Mouse (Mus musculus) kidney, adult 2 months (tissue): ENCODE data around the gene Vmn2r120. TPM values are rescaled to one million over a fixed set of nuclear protein-coding genes. Genes with fewer than 3 reads are reported as not detected.
"Not testable (repeated sequence)": the region's sequence is repeated elsewhere in the genome, so short reads cannot be mapped to it uniquely, and the experiment has no call there.

Experiments used
- DNase-seq: peaks from one replicate; pipeline ENCODE4 v3.0.0; 2021
- H3K27ac ChIP-seq: fragments of 200-500 bp; 2 replicates; pipeline ENCODE4 v1.5.1; 2012; ENCODE audit warnings: low read depth, low read length, control low read depth, inconsistent platforms; ENCODE audit not compliant: insufficient read depth
- H3K27me3 ChIP-seq: fragments of 200-500 bp; replicated peaks from 2 replicates; pipeline ENCODE4 v1.6.1; 2012; ENCODE audit warnings: mild to moderate bottlenecking, moderate library complexity, low read length, inconsistent platforms; ENCODE audit not compliant: control insufficient read depth, insufficient read depth
- H3K36me3 ChIP-seq: fragments of 200-500 bp; 2 replicates; pipeline ENCODE4 v1.6.1; 2012; ENCODE audit warnings: mild to moderate bottlenecking, moderate library complexity, low read length, inconsistent platforms; ENCODE audit not compliant: control insufficient read depth, insufficient read depth
- H3K4me1 ChIP-seq: fragments of 200-500 bp; 2 replicates; pipeline ENCODE4 v1.6.1; 2011; ENCODE audit warnings: low read length; ENCODE audit not compliant: control insufficient read depth, insufficient read depth
- H3K4me3 ChIP-seq: fragments of 200-500 bp; 2 replicates; pipeline ENCODE4 v1.5.1; 2011; ENCODE audit warnings: mild to moderate bottlenecking, low read depth, low read length, control low read depth; ENCODE audit not compliant: insufficient read depth
- CTCF ChIP-seq: fragments of 200-500 bp; conservative IDR thresholded peaks from 2 replicates; pipeline ENCODE4 v1.5.1; 2011; ENCODE audit warnings: low read depth, mild to moderate bottlenecking, control low read depth, low read length, moderate library complexity, mixed read lengths; ENCODE audit not compliant: insufficient read depth, insufficient read length
- POLR2A ChIP-seq: fragments of 200-500 bp; IDR thresholded peaks from one replicate; pipeline ENCODE4 v1.6.1; 2011; ENCODE audit warnings: low read depth, low read length, control low read depth
- WGBS: fragments of 180-500 bp; shearing (Covaris S2); methylation state at CpG from one replicate; pipeline ENCODE4 v1.1.7; 2018; 5-methylcytosine and 5-hydroxymethylcytosine counted together
- polyA plus RNA-seq: library from polyadenylated mRNA; depleted of rRNA; stranded (reverse); fragments of >200 nt; gene quantifications from 2 replicates; pipeline ENCODE4 v1.2.3, GENCODE M21; 2012; rRNA removed

The Vmn2r120 gene
- polyA plus RNA-seq: not detected in 2 replicates

DNA sequence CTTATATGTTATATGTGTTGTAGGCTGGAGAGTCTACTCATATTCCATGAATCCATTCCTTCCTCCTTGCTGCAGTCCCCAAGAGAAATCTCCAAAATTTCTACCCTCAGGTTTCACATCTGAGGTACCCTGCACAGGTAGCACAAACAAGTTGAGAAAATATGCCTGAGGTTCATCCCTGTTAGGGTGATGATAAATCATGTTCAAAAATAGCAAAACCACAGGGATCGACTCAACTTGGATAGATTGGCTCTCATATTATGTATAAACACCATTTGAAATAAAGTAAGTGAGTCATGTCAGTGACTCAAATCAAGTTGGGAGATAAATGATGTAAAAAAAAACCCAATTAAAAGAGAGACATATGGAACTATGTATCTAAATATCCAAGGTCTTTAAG, at the start of gene Vmn2r120:
Gene Vmn2r120, minus strand, starts transcription at position 101 of the 400 bp plus-strand sequence.
- Histone ChIP-seq H3K27ac (no peak within 1 kb of the TSS), H3K4me1 (no peaks in the 10 kb centered on the region), H3K27me3 (no peaks in the 10 kb centered on the region), H3K4me3 (no peak within 1 kb of the TSS), H3K36me3 (no peaks in the 10 kb centered on the region)
- TF ChIP-seq POLR2A (no peak), CTCF (no peak)
- WGBS: 80% methylated on average over 1 of the region's 1 CpGs
- DNase-seq: no peak

DNA sequence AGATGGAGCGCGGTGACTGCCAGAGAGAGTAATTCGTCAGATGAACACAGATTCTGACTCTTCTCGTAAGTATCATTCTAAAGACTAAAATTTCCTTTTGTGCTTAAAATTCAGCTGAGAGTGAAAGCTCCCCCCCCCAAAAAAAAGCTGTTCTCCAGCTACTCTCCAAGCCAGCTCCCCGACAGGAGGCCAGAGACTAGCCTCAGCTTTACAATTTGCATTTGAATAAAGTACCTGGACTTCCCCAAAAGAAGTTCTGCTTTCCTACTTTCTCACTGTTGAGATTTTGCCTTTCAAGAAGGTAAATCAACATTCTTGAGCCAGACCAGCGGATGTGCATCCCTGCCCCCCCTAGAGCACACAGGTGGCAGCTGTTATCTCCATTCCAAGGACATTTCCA, 42.0 kb upstream of the Vmn2r120 start:
- H3K36me3 ChIP-seq, H3K27ac ChIP-seq, H3K4me1 ChIP-seq, H3K27me3 ChIP-seq, DNase-seq, H3K4me3 ChIP-seq: not testable (repeated sequence)
- WGBS: 82% methylated on average over 6 of the region's 6 CpGs

- WGBS: 78% methylated on average over 16 of the region's 16 CpGs
- Histone ChIP-seq H3K4me3 (no peak overlapping the region), H3K36me3 (no peaks in the 10 kb centered on the region)
Observed at GRCm38 (mm10) chr17:57574075-57574705, 28.9 kb upstream of the Vmn2r120 start.

More at GRCm38 (mm10) chr17:57574075-57574705, 28.9 kb upstream of the Vmn2r120 start:
- no peaks in the 10 kb centered on the region; the same call in 1 of the 2 replicates for H3K27me3 ChIP-seq
- H3K27ac ChIP-seq: no peak overlapping the region
- no peaks in the 10 kb centered on the region for H3K4me1 ChIP-seq
- TF ChIP-seq CTCF: no peak
- TF ChIP-seq POLR2A: no peak
- no peak for DNase-seq

Other genes starting within 250 kb of the Vmn2r120 start
- gene Adgre1, start 186.8 kb downstream of the Vmn2r120 start, polyA plus RNA-seq: 4.2 and 6.1 TPM in 2 replicates
- gene Gm21834, start 196.7 kb upstream of the Vmn2r120 start, polyA plus RNA-seq: not detected in 2 replicates
- gene Cntnap5c, start 224.1 kb upstream of the Vmn2r120 start, polyA plus RNA-seq: not detected in 2 replicates